Mouse (Mus musculus) hindbrain, embryonic 11.5 days (tissue): Measurements from ENCODE around the gene Actl9. TPM values are rescaled to one million over a fixed set of nuclear protein-coding genes. Genes with fewer than 3 reads are reported as not detected.
A peak's percentile ranks its signal among the peaks of the same experiment; 100 is the strongest.

ENCODE experiments used
- ATAC-seq: fragments of 200-750 bp; cut with Nextera tagmentation; 2 replicates; pipeline ENCODE4 v1.8.0; 2017; ENCODE audit warnings: mild to moderate bottlenecking, moderate TSS enrichment, moderate library complexity; ENCODE audit not compliant: low FRiP score
- DNase-seq: peaks from one replicate; pipeline ENCODE4 v3.0.0-alpha.2; 2015; ENCODE audit warnings: low spot score
- H3K27ac ChIP-seq: fragments of 300-500 bp; sonication (generic); 2 replicates; pipeline ENCODE4 v1.5.1; 2014; ENCODE audit warnings: mild to moderate bottlenecking, low read depth, low read length
- H3K27me3 ChIP-seq: fragments of 300-500 bp; sonication (generic); 2 replicates; pipeline ENCODE4 v1.6.1; 2014; ENCODE audit warnings: mild to moderate bottlenecking, low read length, moderate library complexity, mixed read lengths; ENCODE audit not compliant: control insufficient read depth, insufficient read depth
- H3K36me3 ChIP-seq: fragments of 300-500 bp; sonication (generic); 2 replicates; pipeline ENCODE4 v1.6.1; 2014; ENCODE audit warnings: mild to moderate bottlenecking, low read length, moderate library complexity, mixed read lengths; ENCODE audit not compliant: control insufficient read depth, insufficient read depth
- H3K4me1 ChIP-seq: fragments of 300-500 bp; sonication (generic); replicated peaks from 2 replicates; pipeline ENCODE4 v1.6.1; 2014; ENCODE audit warnings: low read length, mixed read lengths; ENCODE audit not compliant: control insufficient read depth, insufficient read depth
- H3K4me2 ChIP-seq: fragments of 300-500 bp; sonication (generic); replicated peaks from 2 replicates; pipeline ENCODE4 v1.6.1; 2014; ENCODE audit warnings: mild to moderate bottlenecking, low read depth, low read length
- H3K4me3 ChIP-seq: fragments of 300-500 bp; sonication (generic); 2 replicates; pipeline ENCODE4 v1.5.1; 2014; ENCODE audit warnings: low read depth, low read length
- H3K9ac ChIP-seq: fragments of 300-500 bp; sonication (generic); 2 replicates; pipeline ENCODE4 v1.6.1; 2014; ENCODE audit warnings: low read depth, low read length
- H3K9me3 ChIP-seq: fragments of 300-500 bp; sonication (generic); 2 replicates; pipeline ENCODE4 v1.6.1; 2016; ENCODE audit warnings: low read length; ENCODE audit not compliant: control insufficient read depth
- WGBS: fragments of 180-500 bp; shearing (Covaris S2); extraction: QIAGEN DNeasy Blood & Tissue Kit; methylation state at CpG from one replicate; pipeline ENCODE4 v1.1.7; 2014; 5-methylcytosine and 5-hydroxymethylcytosine counted together
- polyA plus RNA-seq: library from polyadenylated mRNA; unstranded; fragments of >200 nt; fragmentation: Nextera tagmentation; extraction: Ambion mirVana; gene quantifications from 2 replicates; pipeline ENCODE4 v1.2.1, GENCODE M21; 2014

Actl9 gene
- polyA plus RNA-seq, result not detected in 2 replicates

GRCm38 (mm10) chr17:33432019-33432946 lies at the start of gene Actl9:
TSS of gene Actl9 (plus strand) at chr17:33432896.
- DNase-seq (no peak), ATAC-seq (no peak)
- no peak within 1 kb of the TSS for H3K4me2 ChIP-seq
- no peaks in the 10 kb centered on the region for H3K4me1 ChIP-seq
- no peaks in the 10 kb centered on the region for H3K36me3 ChIP-seq
- WGBS, result 90% methylated on average over 3 of the region's 3 CpGs
- H3K4me3 ChIP-seq, result no peak within 1 kb of the TSS
- no peak within 1 kb of the TSS for H3K9ac ChIP-seq
- H3K27ac ChIP-seq, result no peak within 1 kb of the TSS
- no peaks in the 10 kb centered on the region for H3K27me3 ChIP-seq
- no peaks in the 10 kb centered on the region for H3K9me3 ChIP-seq

GRCm38 (mm10) chr17:33385705-33386104 lies 47.0 kb upstream of the Actl9 start:
- Histone ChIP-seq H3K9me3 (no peaks in the 10 kb centered on the region), H3K4me1 (no peaks in the 10 kb centered on the region), H3K4me3 (no peak overlapping the region), H3K27ac (no peak overlapping the region), H3K36me3 (no peaks in the 10 kb centered on the region), H3K4me2 (no peak overlapping the region), H3K9ac (no peak overlapping the region), H3K27me3 (no peaks in the 10 kb centered on the region)
- ATAC-seq, result no peak
- DNase-seq, result no peak

GRCm38 (mm10) chr17:33392271-33392670 lies 40.4 kb upstream of the Actl9 start:
- no peak for ATAC-seq
- H3K27me3 ChIP-seq, result no peaks in the 10 kb centered on the region
- no peaks in the 10 kb centered on the region for H3K36me3 ChIP-seq
- DNase-seq, result no peak
- no peak overlapping the region for H3K4me2 ChIP-seq
- no peak overlapping the region for H3K4me3 ChIP-seq
- H3K4me1 ChIP-seq, result no peaks in the 10 kb centered on the region
- H3K9ac ChIP-seq, result no peak overlapping the region
- H3K27ac ChIP-seq, result no peak overlapping the region
- no peaks in the 10 kb centered on the region for H3K9me3 ChIP-seq
- 93% methylated on average over 5 of the region's 5 CpGs for WGBS

GRCm38 (mm10) chr17:33394182-33395034 lies 38.3 kb upstream of the Actl9 start, which contains the start of gene Zfp101:
TSS of gene Zfp101 (minus strand) at chr17:33394641.
- DNase-seq (peak; percentile 92), ATAC-seq (peak; percentile 99)
- no peaks in the 10 kb centered on the region for H3K9me3 ChIP-seq
- WGBS, result under 1% methylated on average over 44 of the region's 44 CpGs
- H3K27ac ChIP-seq, result peak within 1 kb of the TSS; percentile 61; the same call in 1 of the 2 replicates
- peak within 1 kb of the TSS; percentile 95 for H3K4me3 ChIP-seq
- H3K9ac ChIP-seq, result peak within 1 kb of the TSS; percentile 77
- no peaks in the 10 kb centered on the region for H3K36me3 ChIP-seq
- peak within 1 kb of the TSS; percentile 59 for H3K4me2 ChIP-seq
- no peaks in the 10 kb centered on the region for H3K27me3 ChIP-seq
- H3K4me1 ChIP-seq, result no peaks in the 10 kb centered on the region

GRCm38 (mm10) chr17:33439148-33439547 lies 6.5 kb downstream of the Actl9 start:
- no peak overlapping the region for H3K4me3 ChIP-seq
- 59% methylated on average over 1 of the region's 1 CpGs for WGBS
- H3K27ac ChIP-seq, result no peak overlapping the region
- ATAC-seq, result no peak
- H3K9ac ChIP-seq, result no peak overlapping the region
- H3K9me3 ChIP-seq, result no peaks in the 10 kb centered on the region
- H3K4me1 ChIP-seq, result no peaks in the 10 kb centered on the region
- H3K36me3 ChIP-seq, result no peaks in the 10 kb centered on the region
- peak; percentile 85 for DNase-seq
- no peaks in the 10 kb centered on the region for H3K27me3 ChIP-seq
- H3K4me2 ChIP-seq, result no peak overlapping the region

- H3K36me3 ChIP-seq, result no peaks in the 10 kb centered on the region
- H3K9ac ChIP-seq, result no peak overlapping the region
- no peak overlapping the region for H3K4me3 ChIP-seq
- no peaks in the 10 kb centered on the region for H3K4me1 ChIP-seq
- 76% methylated on average over 5 of the region's 5 CpGs for WGBS
- no peak overlapping the region for H3K27ac ChIP-seq
- ATAC-seq, result no peak
- no peaks in the 10 kb centered on the region for H3K9me3 ChIP-seq
- no peak for DNase-seq
- H3K4me2 ChIP-seq, result no peak overlapping the region
- no peaks in the 10 kb centered on the region for H3K27me3 ChIP-seq
Observed at GRCm38 (mm10) chr17:33439922-33440321, 7.2 kb downstream of the Actl9 start.

- Histone ChIP-seq H3K27ac (no peak overlapping the region), H3K9ac (no peak overlapping the region), H3K27me3 (no peaks in the 10 kb centered on the region), H3K4me2 (no peak overlapping the region), H3K4me1 (no peaks in the 10 kb centered on the region), H3K36me3 (no peaks in the 10 kb centered on the region), H3K4me3 (no peak overlapping the region), H3K9me3 (no peaks in the 10 kb centered on the region)
- ATAC-seq (no peak), DNase-seq (no peak)
Observed at GRCm38 (mm10) chr17:33441159-33441558, 8.5 kb downstream of the Actl9 start.

GRCm38 (mm10) chr17:33456631-33457030 lies 23.9 kb downstream of the Actl9 start:
- H3K36me3 ChIP-seq, result no peaks in the 10 kb centered on the region
- ATAC-seq (no peak), DNase-seq (no peak)
- H3K27me3 ChIP-seq, result no peaks in the 10 kb centered on the region
- no peak overlapping the region for H3K4me3 ChIP-seq
- no peak overlapping the region for H3K4me2 ChIP-seq
- H3K9ac ChIP-seq, result no peak overlapping the region
- H3K4me1 ChIP-seq, result no peaks in the 10 kb centered on the region
- no peaks in the 10 kb centered on the region for H3K9me3 ChIP-seq
- 93% methylated on average over 2 of the region's 2 CpGs for WGBS
- H3K27ac ChIP-seq, result no peak overlapping the region
